Mouse (Mus musculus) erythroblast, embryonic 14.5 days (primary cell): ENCODE measurements around the gene Aftph.

Experiments used
- GATA1 ChIP-seq: IDR thresholded peaks from 2 replicates; pipeline ENCODE4 v1.6.1; 2012; ENCODE audit warnings: low read length, inconsistent platforms, mixed read lengths
- TAL1 ChIP-seq: IDR thresholded peaks from 3 replicates; pipeline ENCODE4 v1.6.1; 2012; ENCODE audit warnings: low read length, inconsistent platforms, mixed read lengths

GRCm38 (mm10) chr11:20778861-20779563 lies 37.6 kb upstream of the Aftph start:
- TF ChIP-seq TAL1 (no peak), GATA1 (no peak)
